Mouse (Mus musculus) 416B (cell line): ENCODE data around the gene Gm11213.
A peak's percentile ranks its signal among the peaks of the same experiment; 100 is the strongest.

Experiments used
- DNase-seq: peaks from one replicate; pipeline ENCODE4 v3.0.0; 2011; ENCODE audit warnings: low read depth

The Gm11213 gene

DNA sequence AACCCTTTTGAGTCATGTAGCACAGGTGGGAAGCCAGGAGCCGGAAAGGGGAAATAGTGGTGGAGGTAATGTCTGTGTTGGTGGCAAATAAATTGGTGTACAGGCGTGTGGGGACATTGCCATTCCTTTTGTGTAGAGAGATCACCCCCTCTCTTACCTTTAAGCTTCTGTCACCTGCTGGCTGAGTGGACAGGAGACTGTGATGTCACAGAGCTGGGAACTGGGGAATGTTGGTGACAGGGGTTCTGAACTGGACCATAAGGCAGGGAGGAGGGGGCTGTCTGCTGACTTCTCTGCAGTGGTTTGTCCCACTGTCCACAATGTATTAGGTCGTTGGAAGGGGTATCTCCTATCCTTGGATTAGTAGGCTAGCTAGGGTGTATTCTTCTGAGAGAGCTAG is at the start of gene Gm11213:
TSS of gene Gm11213 (minus strand) at position 317 of the 400 bp plus-strand sequence.
- no peak for DNase-seq

DNA sequence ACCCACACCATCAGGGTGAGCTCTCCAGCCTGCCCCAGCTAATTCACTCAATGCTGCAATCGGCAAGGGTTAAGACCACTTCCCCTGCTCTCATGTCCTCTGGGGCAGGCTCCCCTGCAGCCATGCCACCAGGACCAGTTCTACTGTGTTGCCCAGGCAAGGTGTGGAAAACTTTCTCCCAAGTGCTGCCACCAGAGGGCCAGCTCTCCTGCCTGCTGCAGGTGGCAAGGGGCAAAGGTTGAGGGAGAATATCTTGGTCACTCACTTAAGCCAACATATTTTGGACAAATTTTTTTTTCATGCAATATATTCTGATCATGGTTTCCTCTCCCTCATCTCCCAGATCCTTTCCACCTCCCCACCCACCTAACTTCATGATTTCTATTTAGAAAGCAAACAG is 49.3 kb upstream of the Gm11213 start:
- no peak for DNase-seq

GRCm38 (mm10) chr4:63643956-63644726 is 39.1 kb upstream of the Gm11213 start:
- peak; percentile 17 for DNase-seq

DNA sequence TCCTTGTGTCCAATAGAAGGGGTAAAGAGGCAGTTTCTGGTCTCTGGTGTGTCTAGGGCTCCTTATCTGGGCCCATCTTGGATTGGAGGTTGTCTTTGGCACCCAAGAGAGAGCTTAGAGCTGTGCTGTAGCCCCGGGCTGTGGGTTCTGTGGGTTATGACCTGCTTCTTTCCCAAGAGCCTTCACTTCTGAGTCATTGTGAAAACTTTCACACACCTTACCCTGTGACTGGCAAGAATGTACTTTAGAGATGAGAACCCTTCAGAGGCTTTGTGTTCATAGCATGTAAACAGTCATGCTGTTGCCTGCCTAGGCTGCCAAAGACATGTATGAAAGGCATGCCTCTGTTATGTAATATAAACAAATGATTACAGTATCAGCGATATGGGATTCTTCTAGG is 34.8 kb upstream of the Gm11213 start:
- peak; percentile 20 for DNase-seq

DNA sequence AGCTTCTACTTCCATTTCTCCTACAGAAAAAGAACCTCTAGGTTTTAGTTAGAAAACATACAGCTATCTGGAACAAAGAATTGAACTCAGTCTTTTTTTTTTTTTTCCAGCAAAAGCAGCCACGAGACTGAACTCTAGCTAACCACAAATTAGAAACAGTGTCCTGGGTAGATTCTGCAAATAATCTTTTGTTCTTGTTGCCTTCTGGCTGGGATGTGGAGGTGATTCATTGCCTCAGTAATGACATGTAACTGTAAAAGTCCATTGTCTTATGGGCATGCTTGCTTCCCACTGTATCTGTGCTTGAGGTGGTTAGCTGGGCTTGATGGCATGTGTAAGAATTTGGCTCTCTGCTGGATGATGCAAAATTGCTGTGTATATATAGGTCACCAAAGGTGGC is 33.5 kb upstream of the Gm11213 start:
- DNase-seq: no peak

GRCm38 (mm10) chr4:63633181-63633580 is 28.1 kb upstream of the Gm11213 start:
- no peak for DNase-seq

DNA sequence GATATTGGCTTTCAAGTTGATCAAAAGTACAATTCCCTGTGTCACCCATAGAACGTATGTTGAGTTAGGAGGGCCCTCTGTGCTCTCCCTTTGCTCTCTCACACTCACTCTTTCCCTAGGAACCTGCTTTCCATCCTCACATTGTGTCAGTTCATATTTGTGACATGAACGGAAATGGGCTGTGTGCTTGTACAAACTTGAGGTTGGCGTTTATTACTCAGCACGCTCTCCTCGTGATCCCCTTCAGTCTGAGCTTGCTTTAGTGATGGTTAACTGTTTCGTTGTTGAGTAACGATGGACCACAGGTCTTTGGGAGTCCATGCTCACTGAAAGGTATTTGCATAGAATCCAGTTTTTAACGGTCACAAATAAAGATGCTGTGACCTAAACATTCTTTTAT is 22.1 kb upstream of the Gm11213 start:
- peak; percentile 59 for DNase-seq

GRCm38 (mm10) chr4:63625563-63626080 is 20.6 kb upstream of the Gm11213 start:
- DNase-seq: peak; percentile 83

- peak; percentile 33 for DNase-seq
These were observed 17.3 kb upstream of the Gm11213 start, which contains the start of gene Tex48 for GRCm38 (mm10) chr4:63622378-63622835. TSS of gene Tex48 (minus strand) at chr4:63622428.

- DNase-seq: peak; percentile 17
These were observed 16.8 kb upstream of the Gm11213 start for GRCm38 (mm10) chr4:63621861-63622260.

- DNase-seq: no peak
These were observed 3.3 kb upstream of the Gm11213 start for GRCm38 (mm10) chr4:63608391-63608790.

DNA sequence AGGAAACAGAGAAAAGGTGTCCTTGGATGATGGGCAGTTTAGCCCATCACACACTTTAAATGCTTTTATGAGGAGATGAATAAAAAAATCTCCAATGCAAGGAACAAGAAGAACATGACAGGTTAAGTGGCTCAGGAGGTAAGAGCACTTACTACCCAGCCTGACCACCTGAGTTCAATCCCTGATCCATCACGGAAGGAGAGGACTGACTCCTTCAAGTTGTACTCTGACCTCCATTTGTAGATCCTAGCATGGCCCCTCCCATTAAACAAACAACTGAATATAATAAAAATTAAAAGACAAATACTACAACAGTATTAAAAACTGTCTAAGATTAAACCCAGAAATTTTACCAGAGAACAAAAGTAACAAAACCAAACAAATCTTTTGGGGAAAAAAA is 907 bp upstream of the Gm11213 start:
- no peak for DNase-seq

DNA sequence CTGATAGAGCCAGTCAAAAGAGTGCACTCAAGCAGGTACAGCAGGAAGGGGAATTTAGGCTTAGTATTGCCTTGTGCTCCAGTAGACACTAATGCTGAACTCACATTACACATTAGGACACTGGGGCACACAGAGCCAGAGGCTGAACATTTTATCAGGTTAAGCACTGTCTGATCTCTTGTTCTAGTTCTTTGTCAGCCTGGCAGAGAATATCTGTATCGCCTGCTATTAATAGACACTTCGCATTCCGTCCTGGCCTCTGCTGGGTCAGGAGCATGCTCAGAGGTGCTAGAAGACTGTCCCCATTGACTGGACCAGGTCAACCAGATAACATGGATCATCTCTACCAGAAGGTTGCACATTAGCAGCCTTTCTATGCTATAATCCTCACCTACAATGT is 484 bp upstream of the Gm11213 start:
- no peak for DNase-seq

GRCm38 (mm10) chr4:63601263-63601662 is 3.8 kb downstream of the Gm11213 start:
- DNase-seq: no peak

GRCm38 (mm10) chr4:63600786-63601185 is 4.3 kb downstream of the Gm11213 start:
- DNase-seq: no peak

DNA sequence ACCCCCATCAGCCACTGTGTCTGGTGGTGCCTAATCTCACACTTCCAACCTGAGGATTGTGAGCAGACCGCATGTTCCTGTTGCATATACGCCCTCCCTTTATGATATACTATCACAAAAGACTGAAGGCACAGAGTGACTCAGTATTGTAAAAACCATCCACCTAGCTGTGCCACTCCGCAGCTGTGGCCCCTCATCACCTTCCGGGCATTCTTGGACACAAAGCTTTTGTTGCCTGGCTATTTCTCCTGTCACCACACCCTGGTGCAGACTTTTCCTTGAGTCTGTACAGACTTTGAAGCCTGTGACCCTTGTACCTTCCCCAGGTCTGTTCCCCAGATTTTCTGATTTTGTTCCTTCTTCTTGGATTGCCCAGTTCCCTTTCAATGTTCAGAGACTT is 9.1 kb downstream of the Gm11213 start:
- no peak for DNase-seq

- no peak for DNase-seq
These were observed 9.8 kb downstream of the Gm11213 start for GRCm38 (mm10) chr4:63595259-63595658.

DNA sequence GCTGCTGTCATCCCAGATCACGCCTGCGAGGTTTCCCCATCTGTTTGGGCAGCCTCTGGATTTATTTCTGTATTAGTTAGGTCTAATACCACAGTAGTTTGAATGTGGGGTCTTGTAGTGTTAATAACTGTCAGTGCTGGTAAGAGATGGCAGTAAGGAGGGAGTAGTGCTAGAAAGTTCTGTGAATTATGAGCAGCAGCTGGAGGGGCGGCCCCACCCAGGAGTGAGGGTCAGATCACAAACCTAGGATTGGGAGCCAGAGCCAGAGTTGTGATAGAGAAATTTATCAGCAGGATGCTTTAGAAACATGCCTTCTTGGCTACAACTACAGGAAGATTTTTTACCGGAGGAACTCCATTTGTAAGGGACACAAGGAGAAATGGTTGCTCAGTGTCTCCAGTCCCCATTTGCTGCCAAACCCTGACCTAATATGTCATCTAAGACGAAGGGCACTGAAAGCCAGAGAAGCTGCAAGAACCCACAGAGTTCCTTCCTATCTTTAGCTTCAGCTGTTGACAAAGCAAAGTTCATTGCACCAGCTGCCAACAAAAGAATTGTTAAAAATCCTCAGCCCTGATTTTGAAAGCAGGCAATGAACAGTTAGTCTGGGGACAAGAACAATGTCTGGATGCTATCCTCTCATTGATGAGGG is 10.5 kb downstream of the Gm11213 start:
- DNase-seq: no peak

- no peak for DNase-seq
These were observed 14.5 kb downstream of the Gm11213 start for GRCm38 (mm10) chr4:63590538-63590937.

DNA sequence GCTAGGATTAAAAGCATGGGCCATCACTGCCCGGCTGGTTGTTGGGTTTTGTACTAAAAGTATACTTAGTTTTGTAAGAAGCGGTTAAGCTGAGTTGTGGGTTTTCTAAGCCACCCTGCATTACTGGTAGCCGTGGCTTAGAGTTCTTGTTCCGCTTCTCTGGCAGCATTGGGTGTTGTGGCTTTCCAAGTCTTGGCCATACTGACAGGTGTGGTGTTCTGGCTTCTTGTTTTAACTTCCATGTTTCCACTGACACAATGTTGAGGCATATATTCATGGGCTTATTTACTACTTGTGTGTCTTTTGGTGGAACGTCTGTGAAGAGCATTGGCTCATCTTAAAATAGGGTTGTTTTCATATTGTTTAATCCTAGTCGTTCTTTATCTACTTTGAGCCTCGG is 15.1 kb downstream of the Gm11213 start:
- DNase-seq: no peak

- no peak for DNase-seq
These were observed 18.8 kb downstream of the Gm11213 start for GRCm38 (mm10) chr4:63586240-63586639.

GRCm38 (mm10) chr4:63585216-63585615 is 19.8 kb downstream of the Gm11213 start:
- no peak for DNase-seq

DNA sequence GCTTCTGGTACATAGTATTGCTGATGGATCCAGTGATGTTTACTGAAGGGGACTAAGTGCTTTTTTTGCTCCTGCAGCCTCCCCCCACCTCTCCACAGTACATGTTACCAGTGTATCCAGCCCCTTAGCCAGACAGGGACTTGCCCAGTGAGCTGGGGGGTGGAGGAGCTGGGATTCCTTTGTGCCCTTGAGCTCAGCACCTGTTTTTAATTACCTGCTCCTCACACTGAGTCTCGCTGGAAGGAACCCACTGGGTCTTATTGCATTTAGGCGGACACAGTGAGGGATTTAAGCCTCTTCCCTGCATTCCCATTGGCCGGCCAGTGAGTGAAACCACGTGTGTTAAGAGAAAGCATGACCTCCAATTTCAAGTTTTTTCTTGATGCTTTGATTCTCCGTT is 22.5 kb downstream of the Gm11213 start:
- no peak for DNase-seq
